Mouse (Mus musculus) intestine, embryonic 14.5 days (tissue): ENCODE results near the gene Kcnq1. TPM values are rescaled to one million over a fixed set of nuclear protein-coding genes. Genes with fewer than 3 reads are reported as not detected.

Source experiments
- ATAC-seq: fragments of 200-750 bp; cut with Nextera tagmentation; replicated peaks from 2 replicates; pipeline ENCODE4 v1.8.0; 2017; ENCODE audit warnings: low read depth, moderate number of reproducible peaks, moderate TSS enrichment, moderate library complexity; ENCODE audit not compliant: low FRiP score, low TSS enrichment
- DNase-seq: peaks from one replicate; pipeline ENCODE4 v3.0.0-alpha.2; 2018; ENCODE audit warnings: low spot score
- H3K27ac ChIP-seq: fragments of 300-500 bp; sonication (generic); 2 replicates; pipeline ENCODE4 v1.5.1; 2014; ENCODE audit warnings: low read depth, mild to moderate bottlenecking, control low read depth
- H3K27me3 ChIP-seq: fragments of 300-500 bp; sonication (generic); replicated peaks from 2 replicates; pipeline ENCODE4 v1.6.1; 2014; ENCODE audit warnings: low read length, control low read depth; ENCODE audit not compliant: control insufficient read depth, insufficient read depth
- H3K36me3 ChIP-seq: fragments of 300-500 bp; sonication (generic); 2 replicates; pipeline ENCODE4 v1.6.1; 2014; ENCODE audit warnings: low read length, control low read depth; ENCODE audit not compliant: control insufficient read depth, insufficient read depth
- H3K4me1 ChIP-seq: fragments of 300-500 bp; sonication (generic); replicated peaks from 2 replicates; pipeline ENCODE4 v1.6.1; 2014; ENCODE audit warnings: low read length, control low read depth, mixed read lengths; ENCODE audit not compliant: control insufficient read depth, insufficient read depth
- H3K4me2 ChIP-seq: fragments of 300-500 bp; sonication (generic); 2 replicates; pipeline ENCODE4 v1.6.1; 2014; ENCODE audit warnings: low read length
- H3K4me3 ChIP-seq: fragments of 300-500 bp; sonication (generic); 2 replicates; pipeline ENCODE4 v1.5.1; 2014; ENCODE audit warnings: low read depth, low read length, control low read depth, mixed read lengths
- H3K9ac ChIP-seq: fragments of 300-500 bp; sonication (generic); 2 replicates; pipeline ENCODE4 v1.6.1; 2014; ENCODE audit warnings: mild to moderate bottlenecking, low read length
- H3K9me3 ChIP-seq: fragments of 300-500 bp; sonication (generic); 2 replicates; pipeline ENCODE4 v1.6.1; 2016; ENCODE audit warnings: low read length, control low read depth; ENCODE audit not compliant: control insufficient read depth
- WGBS: fragments of 180-500 bp; shearing (Covaris S2); extraction: QIAGEN DNeasy Blood & Tissue Kit; methylation state at CpG from one replicate; pipeline ENCODE4 v1.1.7; 2014; 5-methylcytosine and 5-hydroxymethylcytosine counted together
- polyA plus RNA-seq: library from polyadenylated mRNA; unstranded; fragments of >200 nt; fragmentation: Nextera tagmentation; extraction: Ambion mirVana; gene quantifications from 2 replicates; pipeline ENCODE4 v1.2.1, GENCODE M21; 2014

The Kcnq1 gene
- polyA plus RNA-seq, result 2.1 and 5.3 TPM in 2 replicates

- WGBS, result 75% methylated on average over 4 of the region's 4 CpGs
- Histone ChIP-seq H3K27ac (no peak within 1 kb of the TSS), H3K4me3 (peak within 1 kb of the TSS; percentile 36), H3K36me3 (no peaks in the 10 kb centered on the region), H3K9ac (no peak within 1 kb of the TSS), H3K27me3 (peaks cover 43% of the 10 kb centered on the region), H3K4me2 (peak within 1 kb of the TSS; percentile 68), H3K4me1 (0 out of 2 replicates have a peak, but pooled peaks cover 4% of the 10 kb centered on the region), H3K9me3 (no peaks in the 10 kb centered on the region)
- ATAC-seq (no peak), DNase-seq (no peak)
Observed at GRCm38 (mm10) chr7:143106062-143106461, at the start of gene Kcnq1. Gene Kcnq1 (plus strand): TSS chr7:143106362.

DNA sequence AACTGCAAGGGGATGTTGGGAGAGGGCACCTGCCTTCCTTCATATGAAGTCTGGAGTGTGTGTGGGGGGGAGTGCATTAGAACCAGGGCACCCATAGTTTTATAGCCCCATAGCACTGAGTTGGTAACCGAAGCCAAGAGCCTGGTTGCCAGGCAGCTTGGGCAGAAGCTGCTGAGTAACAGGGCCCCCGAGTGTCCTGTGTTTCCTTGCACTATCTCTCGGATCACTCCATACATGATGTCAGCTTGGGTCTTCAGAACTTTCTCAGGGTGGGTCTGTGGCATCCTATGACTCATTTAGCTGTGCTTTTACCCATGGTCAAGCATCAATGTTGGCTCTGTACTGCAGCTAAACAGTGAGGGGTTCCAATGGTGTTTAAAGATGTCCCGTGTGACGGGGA, 49.1 kb upstream of the Kcnq1 start:
- ATAC-seq, result no peak
- DNase-seq, result no peak
- Histone ChIP-seq H3K4me1 (peaks cover 53% of the 10 kb centered on the region), H3K9ac (no peak overlapping the region), H3K4me2 (0 out of 2 replicates have a peak overlapping the region, but pooled peaks have one; percentile 22), H3K4me3 (no peak overlapping the region), H3K36me3 (peaks cover 26% of the 10 kb centered on the region), H3K9me3 (no peaks in the 10 kb centered on the region), H3K27ac (no peak overlapping the region; the same call in 1 of the 2 replicates), H3K27me3 (no peaks in the 10 kb centered on the region)
- WGBS, result 81% methylated on average over 5 of the region's 5 CpGs

GRCm38 (mm10) chr7:143057667-143058220, 48.4 kb upstream of the Kcnq1 start:
- no peaks in the 10 kb centered on the region for H3K27me3 ChIP-seq
- H3K4me3 ChIP-seq, result no peak overlapping the region
- ATAC-seq (no peak), DNase-seq (no peak)
- H3K9me3 ChIP-seq, result no peaks in the 10 kb centered on the region
- H3K4me2 ChIP-seq, result peak overlapping the region; percentile 22
- H3K27ac ChIP-seq, result peak overlapping the region; percentile 51; the same call in 1 of the 2 replicates
- H3K36me3 ChIP-seq, result peaks cover 33% of the 10 kb centered on the region
- H3K9ac ChIP-seq, result no peak overlapping the region
- peaks cover 53% of the 10 kb centered on the region for H3K4me1 ChIP-seq
- 55% methylated on average over 9 of the region's 9 CpGs for WGBS

DNA sequence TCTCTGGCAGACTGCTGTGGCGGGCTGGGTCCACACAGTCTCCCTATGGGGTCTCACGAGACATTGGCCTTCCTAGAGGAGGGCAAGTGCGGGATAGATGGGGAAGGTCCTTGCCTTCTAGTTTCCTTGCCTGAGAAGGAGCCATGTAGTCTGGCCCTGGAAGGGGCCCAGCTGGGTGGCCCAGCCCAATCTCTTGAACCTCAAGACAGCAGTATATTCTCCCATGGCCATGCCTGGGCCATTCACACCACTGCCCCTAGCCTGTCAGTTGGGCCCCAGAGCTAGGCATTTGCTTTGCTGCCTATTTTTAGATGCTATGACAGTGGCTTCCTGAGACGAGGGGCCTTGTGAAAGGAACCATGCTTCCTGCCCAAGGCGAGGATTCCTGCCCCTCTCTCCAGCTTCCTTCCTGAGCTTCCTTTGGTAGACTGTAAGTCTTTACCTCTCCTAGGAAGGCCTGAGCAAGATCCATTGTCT, 47.9 kb upstream of the Kcnq1 start:
- H3K27me3 ChIP-seq, result no peaks in the 10 kb centered on the region
- H3K36me3 ChIP-seq, result peaks cover 36% of the 10 kb centered on the region
- ATAC-seq (no peak), DNase-seq (no peak)
- no peak overlapping the region for H3K4me3 ChIP-seq
- no peaks in the 10 kb centered on the region for H3K9me3 ChIP-seq
- peak overlapping the region; percentile 51 for H3K27ac ChIP-seq
- peak overlapping the region; percentile 22 for H3K4me2 ChIP-seq
- peaks cover 53% of the 10 kb centered on the region for H3K4me1 ChIP-seq
- H3K9ac ChIP-seq, result no peak overlapping the region
- WGBS, result 65% methylated on average over 5 of the region's 5 CpGs

GRCm38 (mm10) chr7:143059202-143059870, 46.8 kb upstream of the Kcnq1 start:
- peak overlapping the region; percentile 51 for H3K27ac ChIP-seq
- H3K4me3 ChIP-seq, result no peak overlapping the region
- 0 out of 2 replicates have a peak overlapping the region, but pooled peaks have one; percentile 8 for H3K4me2 ChIP-seq
- no peaks in the 10 kb centered on the region for H3K27me3 ChIP-seq
- H3K9ac ChIP-seq, result no peak overlapping the region
- no peaks in the 10 kb centered on the region for H3K9me3 ChIP-seq
- WGBS, result 76% methylated on average over 5 of the region's 5 CpGs
- H3K4me1 ChIP-seq, result peaks cover 48% of the 10 kb centered on the region
- DNase-seq (no peak), ATAC-seq (no peak)
- H3K36me3 ChIP-seq, result peaks cover 47% of the 10 kb centered on the region

GRCm38 (mm10) chr7:143062704-143063103, 43.5 kb upstream of the Kcnq1 start:
- Histone ChIP-seq H3K4me2 (no peak overlapping the region), H3K9me3 (no peaks in the 10 kb centered on the region), H3K27ac (no peak overlapping the region), H3K9ac (no peak overlapping the region), H3K27me3 (no peaks in the 10 kb centered on the region), H3K4me3 (no peak overlapping the region), H3K4me1 (peaks cover 15% of the 10 kb centered on the region), H3K36me3 (peaks cover 77% of the 10 kb centered on the region)
- WGBS, result 73% methylated on average over 2 of the region's 2 CpGs
- no peak for ATAC-seq
- no peak for DNase-seq

GRCm38 (mm10) chr7:143064226-143064625, 41.9 kb upstream of the Kcnq1 start:
- H3K4me1 ChIP-seq, result peaks cover 10% of the 10 kb centered on the region
- WGBS, result 78% methylated on average over 6 of the region's 6 CpGs
- H3K4me3 ChIP-seq, result no peak overlapping the region
- H3K4me2 ChIP-seq, result no peak overlapping the region
- ATAC-seq (no peak), DNase-seq (no peak)
- H3K36me3 ChIP-seq, result peaks cover 81% of the 10 kb centered on the region
- no peaks in the 10 kb centered on the region for H3K9me3 ChIP-seq
- no peak overlapping the region for H3K27ac ChIP-seq
- H3K27me3 ChIP-seq, result no peaks in the 10 kb centered on the region
- H3K9ac ChIP-seq, result no peak overlapping the region

DNA sequence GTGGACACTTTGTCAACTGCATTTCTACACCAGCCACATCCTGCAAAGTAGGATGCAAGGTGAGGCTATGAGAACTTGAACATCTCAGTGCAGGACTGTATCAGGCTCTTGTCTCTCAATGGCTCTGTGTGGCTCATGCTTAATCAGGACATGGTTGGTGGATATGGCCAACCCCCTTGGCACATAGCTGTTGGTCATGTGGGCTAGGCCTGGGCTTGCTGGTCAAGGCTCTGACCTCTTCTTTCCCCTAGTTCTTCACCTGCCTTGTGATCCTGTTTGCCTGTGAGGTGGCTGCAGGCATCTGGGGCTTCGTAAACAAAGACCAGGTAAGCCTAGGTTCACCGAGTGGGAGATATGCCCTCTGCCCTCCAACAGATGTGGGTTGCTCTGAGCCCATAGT, 40.5 kb upstream of the Kcnq1 start:
- Histone ChIP-seq H3K4me2 (no peak overlapping the region), H3K27ac (no peak overlapping the region), H3K4me1 (peaks cover 16% of the 10 kb centered on the region), H3K9ac (no peak overlapping the region), H3K4me3 (no peak overlapping the region), H3K9me3 (no peaks in the 10 kb centered on the region), H3K36me3 (peaks cover 71% of the 10 kb centered on the region), H3K27me3 (no peaks in the 10 kb centered on the region)
- DNase-seq (no peak), ATAC-seq (no peak)
- WGBS, result 84% methylated on average over 2 of the region's 2 CpGs
